Mouse (Mus musculus) gonadal fat pad, adult 2 months (tissue): ENCODE measurements around the gene Hectd3. TPM values are rescaled to one million over a fixed set of nuclear protein-coding genes. Genes with fewer than 3 reads are reported as not detected.

ENCODE experiments used
- DNase-seq: peaks from one replicate; pipeline ENCODE4 v3.0.0-alpha.2; 2012; ENCODE audit warnings: low read depth
- polyA plus RNA-seq: library from polyadenylated mRNA; depleted of rRNA; stranded (reverse); fragments of >200 nt; gene quantifications from 2 replicates; pipeline ENCODE4 v1.2.3, GENCODE M21; 2012; rRNA removed

Gene Hectd3
- polyA plus RNA-seq: 35.8 and 47.2 TPM in 2 replicates

DNA sequence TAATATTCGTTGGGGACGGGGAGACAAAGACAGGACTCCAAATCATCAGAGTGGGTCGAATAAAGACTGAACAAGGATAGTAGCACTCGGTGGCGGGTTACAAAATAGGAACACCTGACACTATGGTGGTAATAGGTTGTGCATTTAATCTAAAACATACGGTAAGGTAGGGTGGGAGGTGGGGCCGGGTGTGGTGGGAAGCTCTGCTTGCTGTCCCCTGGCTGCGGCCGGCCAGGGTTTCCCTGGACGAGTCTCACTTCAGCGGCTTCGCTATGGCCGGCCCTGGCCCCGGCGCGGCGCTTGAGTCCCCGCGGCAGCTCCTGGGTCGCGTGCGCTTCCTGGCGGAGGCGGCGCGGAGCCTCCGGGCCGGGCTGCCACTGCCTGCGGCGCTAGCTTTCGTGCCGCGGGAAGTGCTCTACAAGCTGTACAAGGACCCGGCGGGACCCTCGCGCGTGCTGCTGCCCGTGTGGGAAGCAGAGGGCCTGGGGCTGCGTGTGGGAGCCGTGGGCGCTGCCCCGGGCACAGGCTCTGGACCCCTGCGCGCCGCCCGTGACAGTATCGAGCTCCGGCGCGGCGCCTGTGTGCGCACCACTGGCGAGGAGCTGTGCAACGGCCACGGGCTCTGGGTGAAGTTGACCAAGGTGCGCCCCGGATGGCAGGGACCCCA, at the start of gene Hectd3:
Gene Hectd3, plus strand, starts transcription at position 187 of the 667 bp plus-strand sequence.
- DNase-seq: no peak

DNA sequence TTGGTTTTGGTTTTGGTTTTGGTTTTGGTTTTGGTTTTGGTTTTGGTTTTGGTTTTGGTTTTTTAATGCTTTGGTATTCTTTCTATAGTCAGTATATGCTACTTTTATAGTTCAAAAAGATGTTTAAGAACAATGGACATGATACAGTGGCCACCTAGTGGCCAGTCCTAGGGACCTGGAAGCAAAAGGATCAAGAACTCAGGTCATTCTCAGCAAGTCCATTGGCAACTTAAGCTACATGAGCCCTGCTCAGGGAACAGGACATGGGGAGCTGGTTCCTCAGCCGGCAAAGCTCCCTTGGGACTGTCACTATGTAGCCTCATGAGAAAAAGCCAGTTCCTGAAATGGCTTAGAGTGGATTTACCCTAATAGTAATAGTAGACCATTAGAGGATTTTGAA, 43.5 kb upstream of the Hectd3 start:
- DNase-seq: no peak

GRCm38 (mm10) chr4:116954951-116955350, 40.2 kb upstream of the Hectd3 start:
- DNase-seq: no peak

- DNase-seq: no peak
Observed at GRCm38 (mm10) chr4:116976503-116976902, 18.6 kb upstream of the Hectd3 start.

GRCm38 (mm10) chr4:116985681-116986080, 9.4 kb upstream of the Hectd3 start:
- DNase-seq: no peak

GRCm38 (mm10) chr4:116986400-116987121, 8.6 kb upstream of the Hectd3 start:
- DNase-seq: no peak

DNA sequence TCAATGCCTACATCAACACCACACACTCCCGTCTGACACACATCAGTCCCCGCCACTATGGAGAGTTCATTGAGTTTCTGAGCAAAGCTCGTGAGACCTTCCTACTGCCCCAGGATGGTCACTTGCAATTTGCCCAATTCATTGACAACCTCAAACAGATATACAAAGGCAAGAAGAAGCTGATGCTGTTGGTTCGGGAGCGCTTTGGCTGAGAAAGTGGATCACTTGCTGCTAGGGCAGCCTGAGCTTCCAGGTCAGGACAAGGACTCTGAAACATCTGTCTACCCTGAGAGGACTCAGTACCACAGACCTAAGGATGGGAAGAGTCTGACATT, 8.0 kb upstream of the Hectd3 start:
- no peak for DNase-seq

DNA sequence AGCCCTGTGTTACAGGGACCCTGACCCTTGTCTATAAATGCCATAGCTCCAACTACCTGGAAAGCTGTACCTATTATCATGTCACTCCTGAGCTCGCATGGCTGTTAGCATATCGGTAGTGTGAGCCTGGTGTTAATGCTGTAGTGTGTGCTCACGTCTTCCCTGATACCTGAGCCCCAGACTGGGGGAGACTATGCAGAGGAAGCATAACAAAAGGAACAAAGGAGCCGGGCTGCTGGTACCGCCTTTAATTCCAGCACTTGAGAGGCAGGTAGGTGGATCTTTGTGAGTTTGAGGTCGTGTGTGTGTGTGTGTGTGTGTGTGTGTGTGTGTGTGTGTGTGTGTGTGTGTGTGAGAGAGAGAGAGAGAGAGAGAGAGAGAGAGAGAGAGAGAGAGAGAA, 5.4 kb upstream of the Hectd3 start:
- no peak for DNase-seq

- no peak for DNase-seq
Observed at GRCm38 (mm10) chr4:116991366-116991765, 3.8 kb upstream of the Hectd3 start.

- DNase-seq: no peak
Observed at GRCm38 (mm10) chr4:116993672-116994621, 1.2 kb upstream of the Hectd3 start, which contains the start of gene Urod. Gene Urod, minus strand, starts transcription at chr4:116994413.

- DNase-seq: no peak
Observed at GRCm38 (mm10) chr4:116995798-116996135, 650 bp downstream of the Hectd3 start.

DNA sequence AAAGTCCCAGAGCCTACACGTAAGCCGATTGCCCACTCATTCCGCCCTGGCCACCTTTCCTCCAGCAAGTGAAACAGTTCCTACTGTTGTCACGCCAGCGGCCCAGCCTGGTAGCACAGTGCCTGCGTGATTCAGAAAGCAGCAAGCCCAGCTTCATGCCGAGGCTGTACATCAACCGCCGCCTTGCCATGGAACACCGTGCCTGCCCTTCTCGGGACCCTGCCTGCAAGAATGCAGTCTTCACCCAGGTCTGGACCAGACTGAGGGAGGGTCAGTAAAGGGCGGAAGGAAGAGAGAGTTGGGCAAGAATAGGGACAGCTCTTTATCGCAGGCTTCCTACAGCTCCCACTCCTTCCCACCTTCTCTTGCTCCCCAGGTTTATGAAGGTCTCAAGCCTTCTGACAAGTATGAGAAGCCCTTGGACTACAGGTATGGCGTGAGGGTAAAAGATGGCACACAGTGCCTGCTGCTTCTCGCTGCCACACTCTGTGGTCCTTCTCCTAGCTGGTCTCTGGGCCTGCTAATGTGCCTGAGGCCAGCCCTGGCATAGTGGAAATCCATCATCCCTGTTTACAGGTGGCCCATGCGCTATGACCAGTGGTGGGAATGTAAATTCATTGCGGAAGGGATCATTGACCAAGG, 4.5 kb downstream of the Hectd3 start:
- no peak for DNase-seq

DNA sequence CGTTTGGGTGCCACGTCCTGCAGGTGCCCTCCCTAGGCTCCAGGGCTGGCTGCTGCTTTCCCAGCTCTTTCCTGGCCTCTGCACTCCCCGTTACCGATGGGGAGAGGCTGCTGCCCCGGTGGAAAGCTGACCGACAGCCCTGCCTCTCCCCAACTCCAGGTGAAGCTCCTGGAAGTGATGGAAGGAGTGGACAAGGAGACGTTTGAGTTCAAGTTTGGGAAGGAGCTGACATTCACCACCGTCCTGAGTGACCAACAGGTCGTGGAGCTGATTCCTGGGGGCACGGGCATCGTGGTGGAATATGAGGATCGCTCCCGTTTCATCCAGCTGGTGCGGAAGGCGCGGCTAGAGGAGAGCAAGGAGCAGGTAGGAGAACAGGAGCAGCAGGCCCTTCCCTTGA, 6.8 kb downstream of the Hectd3 start:
- no peak for DNase-seq

- DNase-seq: no peak
Observed at GRCm38 (mm10) chr4:117002543-117003521, 7.7 kb downstream of the Hectd3 start.

GRCm38 (mm10) chr4:117004649-117005048, 9.5 kb downstream of the Hectd3 start:
- no peak for DNase-seq

DNA sequence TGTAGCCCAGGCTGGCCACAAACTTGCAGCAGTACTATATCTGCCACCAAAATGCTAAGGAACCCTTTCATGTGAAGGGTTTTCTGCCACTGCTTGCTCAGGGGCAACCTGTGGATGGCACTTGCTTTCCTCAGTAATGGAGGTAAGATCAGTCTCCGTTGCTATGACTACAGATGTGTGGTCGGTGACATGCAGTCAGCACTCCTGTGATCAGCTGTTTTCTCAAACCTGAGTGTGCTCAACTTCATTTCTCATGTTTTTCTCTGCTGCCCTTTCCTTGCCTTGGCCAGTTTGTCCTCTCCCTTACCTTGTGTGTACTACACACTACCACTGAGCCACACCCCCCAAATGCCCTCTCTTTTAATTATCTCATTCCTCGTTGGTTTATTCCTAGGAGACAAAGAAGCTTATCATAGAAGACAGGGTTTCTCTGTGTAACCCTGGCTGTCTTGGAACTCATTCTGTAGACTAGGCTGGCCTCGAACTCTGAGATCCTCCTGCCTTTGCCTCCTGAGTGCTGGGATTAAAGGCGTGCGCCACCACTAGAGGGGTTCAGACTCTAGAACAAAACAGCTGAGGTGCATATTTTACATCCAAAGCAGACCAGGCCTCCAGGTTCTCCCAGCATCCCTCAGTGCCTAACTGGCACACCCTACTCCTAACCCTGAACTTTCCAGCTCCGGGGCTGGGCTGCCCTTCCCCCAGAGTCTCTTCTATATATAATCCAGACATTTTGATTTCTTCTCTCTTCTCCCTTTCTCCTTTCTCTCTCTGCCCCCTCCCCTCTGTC, 10.7 kb downstream of the Hectd3 start:
- no peak for DNase-seq

DNA sequence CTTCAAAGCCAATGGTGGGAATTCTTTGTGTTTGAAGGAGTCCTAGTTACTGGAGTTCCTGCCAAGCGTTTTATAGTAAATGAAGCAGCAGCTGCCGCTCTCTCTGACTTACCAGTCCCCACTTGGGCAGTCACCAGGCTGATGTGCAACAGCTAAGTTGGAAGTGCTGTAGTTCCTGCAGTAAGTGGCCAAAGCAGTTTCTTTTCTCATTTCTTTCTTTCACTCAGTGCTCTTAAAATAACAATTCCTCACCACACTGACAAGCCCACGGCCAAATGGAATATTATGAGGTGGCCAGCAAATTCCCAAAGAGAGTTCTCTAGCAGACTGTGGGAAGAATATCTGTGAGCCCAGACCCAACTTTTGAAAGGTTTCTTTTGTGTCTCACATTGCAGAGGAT, 11.9 kb downstream of the Hectd3 start:
- DNase-seq: no peak

DNA sequence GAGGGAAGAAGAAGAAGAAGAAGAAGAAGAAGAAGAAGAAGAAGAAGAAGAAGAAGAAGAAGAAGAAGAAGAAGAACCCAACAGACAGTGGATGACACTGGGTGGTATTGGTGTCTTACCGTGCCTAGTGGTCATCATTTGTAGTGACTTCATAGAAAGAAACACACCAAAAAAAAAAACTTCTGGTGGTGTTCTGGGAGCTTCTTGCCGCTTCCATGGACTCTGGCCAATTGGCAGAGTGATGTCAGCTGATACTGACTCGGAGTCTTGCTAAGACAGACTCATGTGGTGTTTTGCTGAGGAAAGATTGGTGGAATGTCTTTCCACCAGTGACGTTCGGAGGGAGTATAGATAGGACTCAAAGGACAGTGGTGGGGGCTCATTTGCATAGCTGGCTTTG, 15.1 kb downstream of the Hectd3 start:
- no peak for DNase-seq

DNA sequence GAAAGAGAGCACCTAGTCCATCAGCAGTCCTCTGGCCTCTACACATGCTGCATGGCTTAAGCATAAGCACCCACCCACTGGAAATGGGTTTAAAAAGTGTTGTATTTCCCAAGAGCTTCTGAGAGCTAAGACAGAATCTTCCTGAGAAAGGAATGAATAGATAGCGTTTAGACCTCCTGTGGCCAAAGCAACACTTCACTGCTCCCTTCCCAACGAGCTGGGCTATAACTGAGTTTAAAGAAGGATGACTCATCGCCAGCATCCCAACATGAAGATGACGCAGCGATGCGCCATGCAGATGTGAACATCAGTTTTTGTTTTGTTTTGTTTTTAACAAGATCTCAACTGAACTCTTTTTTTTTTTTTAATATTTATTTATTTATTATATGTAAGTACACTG, 18.5 kb downstream of the Hectd3 start:
- DNase-seq: no peak

- DNase-seq: no peak
Observed at GRCm38 (mm10) chr4:117014901-117015415, 19.8 kb downstream of the Hectd3 start.
